Mouse (Mus musculus): ENCODE data around the gene Ush2a.

Gene Ush2a

GRCm38 (mm10) chr1:188773631-188774030 is 511.8 kb downstream of the Ush2a start:
- Histone ChIP-seq H3K36me3 (ENCODE audit: control insufficient read depth, insufficient read depth, low read length, poor library complexity, severe bottlenecking) (no peaks in the 10 kb centered on the region), H3K27me3 (ENCODE audit: control insufficient read depth, insufficient read depth, low read length, poor library complexity, severe bottlenecking) (no peaks in the 10 kb centered on the region)
- DNase-seq (ENCODE audit: low read depth, low spot score), result no peak

DNA sequence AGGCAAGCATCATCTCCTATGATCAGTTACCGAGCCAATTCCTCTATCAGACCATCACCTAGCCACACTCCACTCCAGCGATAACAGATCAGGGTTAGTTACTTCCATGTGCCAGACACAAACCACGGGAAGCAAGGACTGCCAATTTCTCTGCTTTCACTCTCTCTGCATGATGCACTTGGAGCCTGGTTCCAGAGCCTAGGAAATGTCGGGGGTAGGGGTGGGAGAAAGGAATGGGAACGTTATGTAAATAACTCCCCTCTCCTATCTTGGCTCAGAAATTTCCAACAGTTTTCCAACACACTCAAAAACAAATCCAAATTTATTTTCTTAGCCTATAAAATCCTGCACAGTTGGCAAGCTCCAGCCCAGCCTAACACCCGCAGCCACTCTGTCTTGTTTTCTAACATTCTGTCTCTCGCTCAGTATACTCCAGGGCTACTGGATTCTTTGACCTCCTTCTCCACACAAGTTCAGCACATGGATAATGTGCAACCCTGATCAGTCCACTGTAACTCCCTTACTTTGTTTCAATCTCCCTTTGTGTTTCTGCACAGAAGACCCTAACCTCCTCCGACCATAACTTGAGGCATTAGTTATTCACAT is 515.8 kb downstream of the Ush2a start:
- Histone ChIP-seq H3K27me3 (ENCODE audit: control insufficient read depth, insufficient read depth, low read length, poor library complexity, severe bottlenecking) (no peaks in the 10 kb centered on the region), H3K36me3 (ENCODE audit: control insufficient read depth, insufficient read depth, low read length, poor library complexity, severe bottlenecking) (no peaks in the 10 kb centered on the region)
- DNase-seq (ENCODE audit: low read depth, low spot score), result no peak

GRCm38 (mm10) chr1:188785056-188785455 is 523.2 kb downstream of the Ush2a start:
- H3K36me3 ChIP-seq (ENCODE audit: control insufficient read depth, insufficient read depth, low read length, poor library complexity, severe bottlenecking), result no peaks in the 10 kb centered on the region
- H3K27me3 ChIP-seq (ENCODE audit: control insufficient read depth, insufficient read depth, low read length, poor library complexity, severe bottlenecking), result no peaks in the 10 kb centered on the region
- DNase-seq (ENCODE audit: low read depth, low spot score), result no peak

- no peak for DNase-seq (ENCODE audit: low read depth, low spot score)
- Histone ChIP-seq H3K36me3 (ENCODE audit: control insufficient read depth, insufficient read depth, low read length, poor library complexity, severe bottlenecking) (no peaks in the 10 kb centered on the region), H3K27me3 (ENCODE audit: control insufficient read depth, insufficient read depth, low read length, poor library complexity, severe bottlenecking) (no peaks in the 10 kb centered on the region)
Observed at GRCm38 (mm10) chr1:188805069-188805468, 543.2 kb downstream of the Ush2a start.

- no peaks in the 10 kb centered on the region for H3K36me3 ChIP-seq (ENCODE audit: control insufficient read depth, insufficient read depth, low read length, poor library complexity, severe bottlenecking)
- no peak for DNase-seq (ENCODE audit: low read depth, low spot score)
Observed at GRCm38 (mm10) chr1:188805852-188806251, 544.0 kb downstream of the Ush2a start.

DNA sequence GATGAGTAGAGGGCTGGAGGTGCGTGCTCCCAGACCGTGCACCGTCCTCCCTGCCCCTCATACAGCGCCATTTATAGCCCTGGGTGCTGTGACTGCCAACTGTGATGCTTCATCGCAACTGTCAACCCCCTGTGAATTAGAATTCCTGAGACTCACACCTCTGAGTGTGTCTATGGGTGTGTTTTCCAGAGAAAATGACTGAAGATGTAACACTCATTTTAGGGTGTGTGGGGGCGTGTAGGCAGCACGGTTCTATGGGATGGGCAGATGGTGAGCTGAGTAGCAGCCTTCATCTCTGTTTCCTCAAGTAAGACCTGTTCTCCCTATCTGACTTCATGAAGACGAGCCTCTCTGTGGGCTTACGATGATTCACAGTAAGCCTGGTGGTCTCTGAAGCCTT is 548.8 kb downstream of the Ush2a start:
- no peaks in the 10 kb centered on the region for H3K27me3 ChIP-seq (ENCODE audit: control insufficient read depth, insufficient read depth, low read length, poor library complexity, severe bottlenecking)
- no peaks in the 10 kb centered on the region for H3K36me3 ChIP-seq (ENCODE audit: control insufficient read depth, insufficient read depth, low read length, poor library complexity, severe bottlenecking)
- no peak for DNase-seq (ENCODE audit: low read depth, low spot score)

More at GRCm38 (mm10) chr1:188805852-188806251, 544.0 kb downstream of the Ush2a start:
- H3K27me3 ChIP-seq (ENCODE audit: control insufficient read depth, insufficient read depth, low read length, poor library complexity, severe bottlenecking), result no peaks in the 10 kb centered on the region

DNA sequence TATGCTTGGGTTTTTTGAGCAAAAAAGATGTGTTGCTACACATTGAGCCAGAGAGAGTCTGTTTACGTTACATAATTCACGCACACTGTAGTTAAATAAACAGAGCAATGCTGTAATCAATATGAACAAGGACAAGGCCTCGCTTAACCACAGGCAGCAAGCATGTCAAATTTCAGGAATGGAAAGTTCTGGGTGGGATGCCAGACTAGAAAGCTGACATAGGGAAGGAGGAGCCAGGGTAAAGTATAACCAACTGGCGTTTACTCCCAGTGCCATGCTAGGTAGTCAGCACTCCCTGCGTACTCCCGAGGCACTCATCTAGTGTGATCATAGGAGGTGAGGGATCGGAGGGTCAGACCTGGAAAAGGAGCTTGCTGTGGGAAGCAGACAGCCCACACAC is 553.2 kb downstream of the Ush2a start:
- Histone ChIP-seq H3K36me3 (ENCODE audit: control insufficient read depth, insufficient read depth, low read length, poor library complexity, severe bottlenecking) (no peaks in the 10 kb centered on the region), H3K27me3 (ENCODE audit: control insufficient read depth, insufficient read depth, low read length, poor library complexity, severe bottlenecking) (no peaks in the 10 kb centered on the region)
- no peak for DNase-seq (ENCODE audit: low read depth, low spot score)

DNA sequence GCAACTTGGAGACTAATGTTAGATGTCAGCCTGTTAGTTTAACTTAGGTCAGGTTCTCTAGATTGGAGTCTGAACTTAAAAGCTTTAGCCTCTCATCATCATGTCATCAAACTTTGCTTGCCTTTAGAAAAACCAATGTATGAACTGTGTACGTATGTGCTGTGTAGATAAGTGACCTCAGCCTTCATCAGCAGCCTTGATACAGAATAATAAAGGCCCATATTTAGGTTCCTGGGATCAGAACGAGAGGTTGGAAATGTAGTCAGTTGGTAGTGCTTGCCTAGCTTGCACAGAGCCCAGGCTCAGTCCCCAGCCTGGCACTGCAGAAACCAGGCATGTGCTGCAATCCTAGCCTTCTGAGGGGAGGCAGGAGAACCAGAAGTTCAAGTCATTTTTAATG is 562.4 kb downstream of the Ush2a start:
- Histone ChIP-seq H3K27me3 (ENCODE audit: control insufficient read depth, insufficient read depth, low read length, poor library complexity, severe bottlenecking) (no peaks in the 10 kb centered on the region), H3K36me3 (ENCODE audit: control insufficient read depth, insufficient read depth, low read length, poor library complexity, severe bottlenecking) (no peaks in the 10 kb centered on the region)
- DNase-seq (ENCODE audit: low read depth, low spot score), result no peak

GRCm38 (mm10) chr1:188824878-188825532 is 563.2 kb downstream of the Ush2a start:
- Histone ChIP-seq H3K36me3 (ENCODE audit: control insufficient read depth, insufficient read depth, low read length, poor library complexity, severe bottlenecking) (no peaks in the 10 kb centered on the region), H3K27me3 (ENCODE audit: control insufficient read depth, insufficient read depth, low read length, poor library complexity, severe bottlenecking) (no peaks in the 10 kb centered on the region)
- no peak for DNase-seq (ENCODE audit: low read depth, low spot score)

DNA sequence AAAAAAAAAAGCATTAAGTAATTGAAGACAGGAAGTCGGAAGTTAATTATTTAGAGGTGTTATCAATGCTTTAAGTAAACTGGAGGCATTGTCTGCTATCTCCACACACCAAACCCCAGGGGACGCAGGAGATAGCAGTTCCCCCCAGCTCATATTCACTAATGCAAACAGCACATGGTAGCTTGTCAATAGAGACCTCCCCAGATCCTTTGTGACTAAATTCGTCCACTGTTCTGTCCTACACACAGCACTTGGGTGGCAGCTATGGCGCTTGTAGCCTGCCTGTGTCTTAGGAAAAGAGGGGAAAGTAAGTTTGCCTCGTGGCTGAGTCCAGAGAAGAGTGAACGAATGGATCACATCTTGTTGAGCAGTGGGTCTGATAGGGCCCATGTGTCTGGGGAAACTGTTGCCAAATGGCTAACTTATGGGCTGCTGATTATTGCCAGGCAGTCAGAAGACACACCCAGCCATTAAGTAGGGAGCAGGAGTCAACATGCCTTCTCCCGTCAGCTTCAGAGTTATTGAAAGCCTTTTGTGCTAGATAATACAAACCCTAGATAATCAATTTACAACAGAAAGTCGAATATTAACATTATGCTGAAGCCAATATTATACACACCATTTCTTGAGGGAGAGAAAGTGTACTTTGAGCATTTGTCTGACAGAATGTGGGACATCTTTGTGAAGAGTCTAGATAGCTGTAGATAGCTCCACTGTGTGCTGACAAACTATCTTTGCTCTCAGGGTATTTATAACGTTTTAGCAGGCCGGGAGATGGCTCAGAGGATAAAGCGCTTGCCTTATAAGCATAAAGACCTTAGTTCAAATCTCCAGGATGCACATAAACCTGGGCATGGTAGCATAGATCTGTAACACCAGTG is 568.9 kb downstream of the Ush2a start:
- Histone ChIP-seq H3K27me3 (ENCODE audit: control insufficient read depth, insufficient read depth, low read length, poor library complexity, severe bottlenecking) (no peaks in the 10 kb centered on the region), H3K36me3 (ENCODE audit: control insufficient read depth, insufficient read depth, low read length, poor library complexity, severe bottlenecking) (no peaks in the 10 kb centered on the region)
- no peak for DNase-seq (ENCODE audit: low read depth, low spot score)

DNA sequence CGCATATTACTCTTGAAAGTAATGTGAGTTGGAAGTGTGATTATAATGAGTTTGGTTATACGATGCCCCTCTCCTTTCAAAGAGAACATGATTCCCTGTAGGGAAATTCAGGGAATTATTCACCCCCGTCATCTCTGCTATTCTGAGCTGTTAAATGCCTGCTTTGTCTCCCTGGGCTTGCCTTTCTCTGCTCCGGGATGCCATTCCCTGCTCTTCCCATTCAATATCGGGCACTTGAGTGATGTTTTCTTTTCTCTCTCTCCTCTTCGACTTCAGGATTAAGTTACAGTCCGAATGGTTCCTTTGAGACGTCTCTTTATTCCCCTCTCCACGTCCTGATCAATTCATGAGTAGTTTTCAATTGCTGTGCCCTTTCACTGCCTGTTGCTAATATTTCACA is 572.1 kb downstream of the Ush2a start:
- H3K27me3 ChIP-seq (ENCODE audit: control insufficient read depth, insufficient read depth, low read length, poor library complexity, severe bottlenecking), result no peaks in the 10 kb centered on the region
- no peak for DNase-seq (ENCODE audit: low read depth, low spot score)

DNA sequence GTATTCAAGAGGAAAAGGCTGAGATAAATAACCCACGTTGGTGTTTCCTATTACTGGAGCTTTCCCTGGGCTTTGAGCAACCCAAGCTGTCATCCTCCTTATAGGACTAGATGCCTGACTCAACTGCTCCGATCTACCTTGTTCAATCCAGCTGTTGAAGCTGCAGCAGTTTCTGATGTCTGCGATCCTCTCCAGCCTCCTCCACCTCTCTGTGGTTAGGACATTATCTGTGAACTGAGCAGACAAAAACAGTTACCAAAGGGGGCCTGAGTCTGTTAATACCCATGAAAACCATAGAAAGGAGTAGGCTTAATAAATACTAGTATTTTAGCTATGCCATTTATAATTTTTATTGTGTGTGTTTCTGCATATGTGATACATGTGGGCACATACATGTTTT is 572.9 kb downstream of the Ush2a start:
- DNase-seq (ENCODE audit: low read depth, low spot score), result no peak
- H3K27me3 ChIP-seq (ENCODE audit: control insufficient read depth, insufficient read depth, low read length, poor library complexity, severe bottlenecking), result no peaks in the 10 kb centered on the region
- H3K36me3 ChIP-seq (ENCODE audit: control insufficient read depth, insufficient read depth, low read length, poor library complexity, severe bottlenecking), result no peaks in the 10 kb centered on the region

More for the DNA sequence above, 572.1 kb downstream of the Ush2a start:
- H3K36me3 ChIP-seq (ENCODE audit: control insufficient read depth, insufficient read depth, low read length, poor library complexity, severe bottlenecking), result no peaks in the 10 kb centered on the region

GRCm38 (mm10) chr1:188837613-188838295 is 575.9 kb downstream of the Ush2a start:
- H3K27me3 ChIP-seq (ENCODE audit: control insufficient read depth, insufficient read depth, low read length, poor library complexity, severe bottlenecking), result no peaks in the 10 kb centered on the region
- no peaks in the 10 kb centered on the region for H3K36me3 ChIP-seq (ENCODE audit: control insufficient read depth, insufficient read depth, low read length, poor library complexity, severe bottlenecking)
- no peak for DNase-seq (ENCODE audit: low read depth, low spot score)

GRCm38 (mm10) chr1:188847242-188847641 is 585.4 kb downstream of the Ush2a start:
- no peak for DNase-seq (ENCODE audit: low read depth, low spot score)
- H3K36me3 ChIP-seq (ENCODE audit: control insufficient read depth, insufficient read depth, low read length, poor library complexity, severe bottlenecking), result no peaks in the 10 kb centered on the region
- no peaks in the 10 kb centered on the region for H3K27me3 ChIP-seq (ENCODE audit: control insufficient read depth, insufficient read depth, low read length, poor library complexity, severe bottlenecking)

DNA sequence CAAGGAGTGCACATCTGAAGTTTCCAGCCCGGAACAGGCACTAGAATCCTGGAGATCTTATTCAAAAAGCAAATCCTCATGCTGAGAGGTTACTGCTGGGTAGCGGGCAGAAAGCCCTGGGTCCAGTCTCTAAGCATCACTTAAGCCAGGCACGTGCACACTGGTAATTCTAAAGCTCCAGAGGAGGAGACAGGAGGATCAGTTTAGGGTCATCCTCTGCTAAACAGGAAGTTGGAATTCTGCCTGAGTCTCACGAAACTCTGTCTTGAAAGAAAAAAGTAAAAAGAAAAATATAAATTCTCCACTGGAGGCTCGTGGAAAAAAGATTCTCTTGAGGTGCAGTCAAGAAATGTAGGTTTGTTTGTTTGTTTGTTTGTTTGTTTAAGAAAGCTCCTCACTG is 591.0 kb downstream of the Ush2a start:
- Histone ChIP-seq H3K36me3 (ENCODE audit: control insufficient read depth, insufficient read depth, low read length, poor library complexity, severe bottlenecking) (no peaks in the 10 kb centered on the region), H3K27me3 (ENCODE audit: control insufficient read depth, insufficient read depth, low read length, poor library complexity, severe bottlenecking) (no peaks in the 10 kb centered on the region)
- no peak for DNase-seq (ENCODE audit: low read depth, low spot score)

All from splenic B cell, adult 2 months (primary cell).